Mouse (Mus musculus) spleen, adult 2 months (tissue): ENCODE measurements at regions not wholly inside any gene's neighbourhood (a gene's known extent, or its start where the extent isn't known, plus 50 kb on each side); places are given as distances from the start of the nearest gene placed in this dataset.

Experiments used
- CTCF ChIP-seq: fragments of 200-500 bp; IDR thresholded peaks from 2 replicates; pipeline ENCODE4 v1.5.1; 2011; ENCODE audit warnings: mild to moderate bottlenecking, inconsistent platforms; ENCODE audit not compliant: insufficient read depth, insufficient read length, insufficient replicate concordance; ENCODE audit errors: extremely low read depth
- POLR2A ChIP-seq: fragments of 200-500 bp; IDR thresholded peaks from 2 replicates; pipeline ENCODE4 v1.6.1; 2011; ENCODE audit warnings: low read depth, low read length, inconsistent platforms

GRCm38 (mm10) chr7:63829362-63829920, 87.2 kb upstream of the E030018B13Rik start:
- TF ChIP-seq POLR2A (no peak), CTCF (no peak)
